Mouse (Mus musculus): ENCODE measurements at regions not wholly inside any gene's neighbourhood (a gene's known extent, or its start where the extent isn't known, plus 50 kb on each side); places are given as distances from the start of the nearest gene placed in this dataset.

DNA sequence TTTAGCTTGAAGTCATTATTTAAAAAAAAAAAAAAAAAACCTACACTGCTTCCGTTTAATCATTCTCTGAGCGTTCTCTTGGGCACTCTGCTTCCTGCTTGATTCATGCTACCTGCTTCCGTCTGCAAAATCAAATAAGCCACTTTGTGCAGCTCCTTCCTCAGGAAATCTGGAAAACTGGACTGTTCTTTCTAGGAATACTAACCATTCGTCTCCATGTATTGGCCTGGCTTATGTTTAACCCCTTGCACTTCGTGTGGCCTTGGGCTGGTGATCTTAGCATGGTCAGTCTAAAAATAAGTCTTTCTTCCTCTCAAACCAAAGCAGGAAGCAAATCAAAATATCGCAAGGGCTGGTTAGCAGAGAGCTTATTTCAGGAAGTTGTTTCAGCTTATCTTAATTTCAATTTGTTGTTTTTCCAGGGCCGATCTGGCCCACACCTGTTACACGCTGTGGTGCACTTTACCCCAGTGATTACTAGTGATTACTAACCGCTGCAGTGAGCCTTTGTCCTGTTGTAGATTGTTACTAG is 68.5 kb upstream of the Lcorl start:
- peak; percentile 3 for DNase-seq (ENCODE audit: low read depth, low spot score)

DNA sequence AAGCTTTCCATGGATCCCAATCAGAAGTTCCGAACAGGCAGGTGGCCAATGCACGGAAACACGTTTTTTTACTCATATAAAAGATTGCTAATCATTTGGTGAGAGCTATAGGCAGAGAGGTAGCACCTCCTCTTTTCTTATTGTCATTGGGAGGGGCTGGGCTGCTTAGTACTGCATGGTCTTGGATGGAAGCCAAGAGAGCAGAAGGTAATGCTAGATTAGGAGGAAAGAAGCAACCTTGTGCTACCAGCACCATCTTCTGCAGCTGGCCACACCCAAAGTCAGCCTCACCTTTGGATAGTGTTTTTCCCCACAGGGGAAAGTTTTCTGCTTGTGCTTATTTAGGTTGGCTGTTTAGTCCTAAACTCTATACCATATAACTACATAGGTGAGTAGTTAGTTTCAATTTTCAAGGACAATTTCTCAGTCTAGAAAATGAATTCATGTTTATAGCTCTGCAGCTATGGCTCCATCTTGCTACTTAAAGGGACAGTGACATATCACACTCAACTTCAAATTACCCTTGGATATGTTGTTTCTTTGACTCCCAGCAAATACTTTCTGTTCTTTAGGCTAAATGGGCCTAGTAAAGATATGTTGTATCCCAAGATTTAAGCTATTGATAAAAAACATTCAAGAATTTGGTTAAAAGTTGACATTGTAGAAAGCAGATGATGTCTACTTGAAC is 66.6 kb upstream of the Lcorl start:
- no peak for DNase-seq (ENCODE audit: low read depth, low spot score)
